Mouse (Mus musculus) liver, embryonic 11.5 days (tissue): ENCODE data around the gene Arhgef1. TPM values are rescaled to one million over a fixed set of nuclear protein-coding genes. Genes with fewer than 3 reads are reported as not detected.
A peak's percentile ranks its signal among the peaks of the same experiment; 100 is the strongest.

Source experiments
- ATAC-seq: fragments of 200-750 bp; cut with Nextera tagmentation; replicated peaks from 2 replicates; pipeline ENCODE4 v1.8.0; 2017; ENCODE audit warnings: moderate number of reproducible peaks, mild to moderate bottlenecking, moderate TSS enrichment, moderate library complexity; ENCODE audit not compliant: low FRiP score
- DNase-seq: peaks from one replicate; pipeline ENCODE4 v3.0.0-alpha.2; 2017; ENCODE audit warnings: low spot score
- H3K27ac ChIP-seq: fragments of 300-500 bp; sonication (generic); 2 replicates; pipeline ENCODE4 v1.5.1; 2014; ENCODE audit warnings: mild to moderate bottlenecking, low read depth, low read length, control low read depth
- H3K27me3 ChIP-seq: fragments of 300-500 bp; sonication (generic); replicated peaks from 2 replicates; pipeline ENCODE4 v1.6.1; 2014; ENCODE audit warnings: low read length, mixed read lengths; ENCODE audit not compliant: control insufficient read depth, insufficient read depth
- H3K36me3 ChIP-seq: fragments of 300-500 bp; sonication (generic); 2 replicates; pipeline ENCODE4 v1.6.1; 2014; ENCODE audit warnings: mild to moderate bottlenecking, low read length, moderate library complexity, mixed read lengths; ENCODE audit not compliant: control insufficient read depth, insufficient read depth
- H3K4me1 ChIP-seq: fragments of 300-500 bp; sonication (generic); replicated peaks from 2 replicates; pipeline ENCODE4 v1.6.1; 2014; ENCODE audit warnings: low read length, mixed read lengths; ENCODE audit not compliant: control insufficient read depth, insufficient read depth
- H3K4me2 ChIP-seq: fragments of 300-500 bp; sonication (generic); 2 replicates; pipeline ENCODE4 v1.6.1; 2014; ENCODE audit warnings: mild to moderate bottlenecking, control low read depth, moderate library complexity
- H3K4me3 ChIP-seq: fragments of 300-500 bp; sonication (generic); 2 replicates; pipeline ENCODE4 v1.5.1; 2014; ENCODE audit warnings: low read depth, low read length, control low read depth
- H3K9ac ChIP-seq: fragments of 300-500 bp; sonication (generic); 2 replicates; pipeline ENCODE4 v1.6.1; 2014; ENCODE audit warnings: low read depth, low read length, control low read depth
- H3K9me3 ChIP-seq: fragments of 300-500 bp; sonication (generic); 2 replicates; pipeline ENCODE4 v1.6.1; 2016; ENCODE audit warnings: low read length, inconsistent platforms, mixed read lengths; ENCODE audit not compliant: control insufficient read depth
- WGBS: fragments of 180-500 bp; shearing (Covaris S2); extraction: QIAGEN DNeasy Blood & Tissue Kit; methylation state at CpG from one replicate; pipeline ENCODE4 v1.1.7; 2014; 5-methylcytosine and 5-hydroxymethylcytosine counted together
- polyA plus RNA-seq: library from polyadenylated mRNA; unstranded; fragments of >200 nt; fragmentation: Nextera tagmentation; extraction: Ambion mirVana; gene quantifications from 2 replicates; pipeline ENCODE4 v1.2.1, GENCODE M21; 2014

Arhgef1 gene
- polyA plus RNA-seq, 1 experiment from 2014 or later: 103 TPM

GRCm38 (mm10) chr7:24869080-24869479 lies 33.6 kb upstream of the Arhgef1 start:
- peaks cover 12% of the 10 kb centered on the region for H3K27me3 ChIP-seq
- ATAC-seq: no peak
- no peak for DNase-seq
- H3K9me3 ChIP-seq: no peaks in the 10 kb centered on the region
- H3K4me2 ChIP-seq: no peak overlapping the region
- H3K36me3 ChIP-seq: no peaks in the 10 kb centered on the region
- H3K9ac ChIP-seq: no peak overlapping the region
- H3K4me1 ChIP-seq: no peaks in the 10 kb centered on the region
- 60% methylated on average over 17 of the region's 17 CpGs for WGBS
- H3K4me3 ChIP-seq: no peak overlapping the region
- no peak overlapping the region for H3K27ac ChIP-seq

- Histone ChIP-seq H3K9me3 (no peaks in the 10 kb centered on the region), H3K27ac (no peak within 1 kb of the TSS), H3K36me3 (no peaks in the 10 kb centered on the region), H3K4me1 (no peaks in the 10 kb centered on the region), H3K4me3 (no peak within 1 kb of the TSS), H3K27me3 (peaks cover 12% of the 10 kb centered on the region), H3K4me2 (no peak within 1 kb of the TSS), H3K9ac (no peak within 1 kb of the TSS)
- ATAC-seq (no peak), DNase-seq (no peak)
- WGBS: 39% methylated on average over 41 of the region's 41 CpGs
Measured at GRCm38 (mm10) chr7:24869532-24870165, 33.1 kb upstream of the Arhgef1 start, which contains the start of the genes Lypd4 and Dmrtc2. Gene Lypd4 (minus strand): TSS chr7:24869941. Gene Dmrtc2 (plus strand): TSS chr7:24870057.

- 75% methylated on average over 3 of the region's 3 CpGs for WGBS
- no peak for ATAC-seq
- no peak overlapping the region for H3K9ac ChIP-seq
- H3K4me3 ChIP-seq: no peak overlapping the region
- H3K27me3 ChIP-seq: no peaks in the 10 kb centered on the region
- H3K4me2 ChIP-seq: no peak overlapping the region
- no peak overlapping the region for H3K27ac ChIP-seq
- no peaks in the 10 kb centered on the region for H3K4me1 ChIP-seq
- H3K36me3 ChIP-seq: no peaks in the 10 kb centered on the region
- H3K9me3 ChIP-seq: no peaks in the 10 kb centered on the region
- no peak for DNase-seq
Measured at GRCm38 (mm10) chr7:24877588-24877987, 25.1 kb upstream of the Arhgef1 start.

- Histone ChIP-seq H3K27ac (no peak overlapping the region), H3K27me3 (no peaks in the 10 kb centered on the region), H3K4me1 (no peaks in the 10 kb centered on the region), H3K36me3 (no peaks in the 10 kb centered on the region), H3K4me3 (no peak overlapping the region), H3K9me3 (no peaks in the 10 kb centered on the region), H3K9ac (no peak overlapping the region), H3K4me2 (no peak overlapping the region)
- ATAC-seq: no peak
- no peak for DNase-seq
- 63% methylated on average over 2 of the region's 2 CpGs for WGBS
Measured at GRCm38 (mm10) chr7:24879620-24880019, 23.1 kb upstream of the Arhgef1 start.

- Histone ChIP-seq H3K9me3 (no peaks in the 10 kb centered on the region), H3K4me2 (no peak overlapping the region), H3K9ac (no peak overlapping the region), H3K27ac (no peak overlapping the region), H3K4me3 (no peak overlapping the region), H3K27me3 (no peaks in the 10 kb centered on the region), H3K4me1 (peaks cover 20% of the 10 kb centered on the region), H3K36me3 (peaks cover 24% of the 10 kb centered on the region)
- ATAC-seq (no peak), DNase-seq (no peak)
- WGBS: 90% methylated on average over 9 of the region's 9 CpGs
Measured at GRCm38 (mm10) chr7:24882416-24883199, 20.1 kb upstream of the Arhgef1 start.

GRCm38 (mm10) chr7:24883896-24884692 lies 18.6 kb upstream of the Arhgef1 start, which contains the start of gene Rps19:
Gene Rps19 (plus strand): TSS chr7:24884371.
- WGBS: under 1% methylated on average over 57 of the region's 57 CpGs
- ATAC-seq (peak; percentile 93), DNase-seq (peak; percentile 96)
- H3K4me3 ChIP-seq: peak within 1 kb of the TSS; percentile 100
- H3K9ac ChIP-seq: peak within 1 kb of the TSS; percentile 100
- H3K4me2 ChIP-seq: peak within 1 kb of the TSS; percentile 83
- H3K9me3 ChIP-seq: no peaks in the 10 kb centered on the region
- H3K27ac ChIP-seq: peak within 1 kb of the TSS; percentile 95
- peaks cover 39% of the 10 kb centered on the region for H3K36me3 ChIP-seq
- no peaks in the 10 kb centered on the region for H3K27me3 ChIP-seq
- peaks cover 27% of the 10 kb centered on the region for H3K4me1 ChIP-seq

GRCm38 (mm10) chr7:24884693-24885291 lies 17.9 kb upstream of the Arhgef1 start:
- Histone ChIP-seq H3K4me3 (peak overlapping the region; percentile 100), H3K36me3 (peaks cover 46% of the 10 kb centered on the region), H3K4me2 (peak overlapping the region; percentile 83), H3K9me3 (no peaks in the 10 kb centered on the region), H3K27me3 (no peaks in the 10 kb centered on the region), H3K9ac (peak overlapping the region; percentile 100), H3K4me1 (peaks cover 27% of the 10 kb centered on the region), H3K27ac (peak overlapping the region; percentile 95)
- ATAC-seq: peak; percentile 1; the same call in 1 of the 2 replicates
- no peak for DNase-seq
- WGBS: under 1% methylated on average over 47 of the region's 47 CpGs
